Mouse (Mus musculus): ENCODE measurements around the gene Fam50a.
"Not testable (repeated sequence)": the region's sequence is repeated elsewhere in the genome, so short reads cannot be mapped to it uniquely, and the experiment has no call there.

The Fam50a gene

DNA sequence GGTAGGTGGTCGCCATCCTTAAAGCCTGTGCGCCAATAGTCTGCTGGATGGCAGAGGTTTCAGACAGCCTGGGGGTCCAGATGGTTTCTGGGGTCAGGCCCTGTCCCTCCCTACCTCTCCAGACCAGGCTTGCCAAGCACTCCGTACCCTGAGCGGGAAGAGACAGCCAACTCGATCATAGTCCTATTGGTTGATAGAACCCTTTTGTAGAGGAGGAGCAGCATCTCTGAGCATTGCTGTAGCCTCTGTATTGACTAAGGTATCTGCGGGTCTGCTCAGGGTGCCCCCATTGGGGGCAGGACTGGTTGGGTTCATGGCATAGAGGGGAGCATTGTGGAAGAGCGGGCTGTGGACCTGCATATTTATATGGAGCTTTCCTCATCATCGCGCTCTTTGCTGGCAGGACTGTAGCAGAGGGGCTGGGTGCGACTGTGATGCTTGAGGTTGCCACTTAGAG lies 16.4 kb downstream of the Fam50a start:
- DNase-seq (ENCODE audit: extremely low spot score, low read depth, low spot score), result no peak

DNA sequence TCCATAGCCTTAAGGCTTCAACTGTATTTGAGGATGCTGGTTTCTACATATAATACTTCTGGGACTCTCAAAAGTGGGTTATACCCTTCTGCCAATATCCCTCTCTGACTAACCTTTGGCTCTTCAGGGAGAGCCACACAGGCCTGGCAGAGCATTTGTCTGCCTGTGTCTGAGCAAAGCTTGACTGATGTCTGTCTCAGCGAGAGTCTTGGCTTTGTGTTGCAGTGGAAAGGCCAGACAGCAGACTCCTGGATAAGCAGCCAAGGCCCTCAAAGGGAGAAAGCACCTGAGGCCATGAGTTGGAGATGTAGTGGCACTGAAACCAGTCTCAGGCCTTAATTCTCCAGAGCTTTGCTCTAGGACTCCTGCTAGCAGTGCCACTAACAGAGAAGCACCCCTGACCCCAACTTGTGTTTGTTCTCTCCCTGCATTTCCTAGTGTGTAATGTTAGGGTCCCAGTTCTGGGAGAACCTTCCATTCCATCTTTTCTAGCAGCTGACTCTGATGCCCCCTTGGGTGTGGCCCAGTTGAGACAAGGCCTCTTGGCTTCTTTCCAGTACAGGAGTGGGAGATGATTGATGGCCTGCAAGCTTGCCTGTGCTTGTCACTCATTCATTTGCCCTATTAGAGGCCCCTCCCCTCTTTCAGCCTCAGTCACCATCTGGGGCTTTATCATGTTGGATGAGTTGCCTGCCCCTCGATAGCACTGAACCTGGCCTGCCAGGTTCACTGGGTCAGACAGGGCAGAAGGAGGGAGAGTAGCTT lies 17.5 kb downstream of the Fam50a start:
- DNase-seq (ENCODE audit: extremely low spot score, low read depth, low spot score), result no peak

DNA sequence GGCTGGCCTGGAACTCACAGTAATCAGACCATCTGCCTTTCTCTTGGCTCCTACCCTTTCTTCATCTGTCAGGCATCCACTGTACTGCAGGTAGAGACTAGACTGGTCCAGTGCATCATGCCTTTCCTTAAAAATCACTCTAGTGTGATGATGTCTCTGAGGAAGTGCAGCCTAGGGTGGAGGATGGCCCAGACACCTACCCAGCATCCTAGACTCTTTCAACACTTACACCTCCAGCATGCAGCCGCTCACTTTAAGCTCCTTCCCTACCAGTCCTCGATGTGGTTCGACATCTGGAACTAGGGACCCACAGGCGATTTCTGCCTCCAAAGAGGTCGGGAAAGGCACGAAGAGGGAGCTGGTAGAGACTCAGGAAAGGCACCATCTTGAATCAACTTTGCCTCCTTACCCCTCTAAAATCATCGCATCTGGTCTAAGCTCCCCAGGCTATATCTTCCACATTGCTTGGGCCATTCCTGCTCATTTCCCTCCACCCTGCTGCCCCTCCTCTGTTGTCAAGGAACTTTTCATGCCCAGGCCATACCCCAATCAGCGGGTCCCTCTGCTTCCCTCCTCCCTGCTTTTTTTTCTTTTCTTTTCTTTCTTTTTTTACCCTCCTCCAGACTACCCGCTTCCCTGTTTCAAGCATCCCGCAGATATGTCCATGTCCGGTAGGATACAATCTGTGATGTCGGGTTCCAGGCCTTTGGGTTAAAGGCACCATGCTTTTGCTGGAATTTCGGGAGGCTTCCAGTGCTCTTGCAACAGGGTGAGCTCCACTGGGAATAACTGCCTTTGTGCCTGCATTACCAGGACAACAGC lies 40.0 kb downstream of the Fam50a start:
- no peak for DNase-seq (ENCODE audit: extremely low spot score, low read depth, low spot score)

DNA sequence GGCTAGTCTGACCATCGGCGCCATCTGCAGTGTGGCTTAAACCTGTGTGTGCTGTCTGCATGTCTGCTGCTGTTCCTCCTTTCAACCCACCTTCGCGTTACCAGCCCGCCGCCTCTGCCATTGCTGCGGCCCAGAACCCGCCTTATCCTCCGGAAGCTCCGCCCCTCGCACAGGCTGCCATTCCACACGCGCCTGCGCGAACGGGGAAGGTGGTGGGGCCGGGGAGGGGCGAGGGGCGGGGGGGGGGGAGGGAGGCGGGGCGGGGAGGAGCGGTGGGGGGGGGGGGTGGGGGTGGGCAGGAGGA lies 40.6 kb downstream of the Fam50a start, which contains the start of gene Lage3:
TSS of gene Lage3 (minus strand) at position 152 of the 304 bp plus-strand sequence.
- no peak for DNase-seq (ENCODE audit: extremely low spot score, low read depth, low spot score)

DNA sequence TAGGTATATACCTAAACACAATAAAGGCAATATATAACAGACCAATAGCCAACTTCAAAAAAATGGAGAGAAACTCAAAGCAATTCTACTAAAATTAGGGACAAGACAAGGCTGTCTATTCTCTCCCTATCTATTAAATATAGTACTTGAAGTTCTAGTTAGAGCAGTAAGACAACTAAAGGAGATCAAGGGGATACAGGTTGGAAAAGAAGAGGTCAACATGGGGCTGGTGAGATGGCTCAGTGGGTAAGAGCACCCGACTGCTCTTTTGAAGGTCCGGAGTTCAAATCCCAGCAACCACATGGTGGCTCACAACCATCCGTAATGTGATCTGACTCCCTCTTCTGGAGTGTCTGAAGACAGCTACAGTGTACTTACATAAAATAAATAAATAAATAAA lies 44.2 kb downstream of the Fam50a start:
- DNase-seq (ENCODE audit: extremely low spot score, low read depth, low spot score), result not testable (repeated sequence)

- DNase-seq (ENCODE audit: extremely low spot score, low read depth, low spot score), result no peak
Observed at GRCm38 (mm10) chrX:74359171-74359570, 46.3 kb downstream of the Fam50a start.

- no peak for DNase-seq (ENCODE audit: extremely low spot score, low read depth, low spot score)
Observed at GRCm38 (mm10) chrX:74367512-74367911, 54.7 kb downstream of the Fam50a start.

- no peak for DNase-seq (ENCODE audit: extremely low spot score, low read depth, low spot score)
Observed at GRCm38 (mm10) chrX:74368209-74368909, 55.5 kb downstream of the Fam50a start.
